Mouse (Mus musculus) liver, postnatal 0 days (tissue): ENCODE data around the gene Epb41l3. TPM values are rescaled to one million over a fixed set of nuclear protein-coding genes. Genes with fewer than 3 reads are reported as not detected.

Source experiments
- ATAC-seq: fragments of 200-750 bp; cut with Nextera tagmentation; 2 replicates; pipeline ENCODE4 v1.8.0; 2017; ENCODE audit warnings: mild to moderate bottlenecking, moderate library complexity
- DNase-seq: peaks from one replicate; pipeline ENCODE4 v3.0.0-alpha.2; 2016
- H3K27ac ChIP-seq: fragments of 300-500 bp; sonication (generic); 2 replicates; pipeline ENCODE4 v1.5.1; 2014; ENCODE audit warnings: antibody characterized with exemption, moderate library complexity, mild to moderate bottlenecking, low read depth
- H3K27me3 ChIP-seq: fragments of 300-500 bp; sonication (generic); 2 replicates; pipeline ENCODE4 v1.6.1; 2014; ENCODE audit warnings: low read length, control low read depth, mixed read lengths; ENCODE audit not compliant: insufficient read depth
- H3K36me3 ChIP-seq: fragments of 300-500 bp; sonication (generic); replicated peaks from 2 replicates; pipeline ENCODE4 v1.6.1; 2014; ENCODE audit warnings: mild to moderate bottlenecking, control low read depth, low read length, moderate library complexity, mixed read lengths; ENCODE audit not compliant: insufficient read depth
- H3K4me1 ChIP-seq: fragments of 300-500 bp; sonication (generic); 2 replicates; pipeline ENCODE4 v1.6.1; 2014; ENCODE audit warnings: antibody characterized with exemption, mild to moderate bottlenecking, control low read depth; ENCODE audit not compliant: insufficient read depth
- H3K4me2 ChIP-seq: fragments of 300-500 bp; sonication (generic); 2 replicates; pipeline ENCODE4 v1.6.1; 2014; ENCODE audit warnings: low read depth, mild to moderate bottlenecking, low read length, moderate library complexity, mixed read lengths
- H3K4me3 ChIP-seq: fragments of 300-500 bp; sonication (generic); 2 replicates; pipeline ENCODE4 v1.5.1; 2014; ENCODE audit warnings: low read depth, low read length
- H3K9ac ChIP-seq: fragments of 300-500 bp; sonication (generic); replicated peaks from 2 replicates; pipeline ENCODE4 v1.6.1; 2014; ENCODE audit warnings: mild to moderate bottlenecking, moderate library complexity
- H3K9me3 ChIP-seq: fragments of 300-500 bp; sonication (generic); 2 replicates; pipeline ENCODE4 v1.6.1; 2016; ENCODE audit warnings: mild to moderate bottlenecking, control low read depth, low read length, mixed read lengths
- CTCF ChIP-seq: sonication (generic); IDR thresholded peaks from 2 replicates; pipeline ENCODE4 v1.5.1; 2016; ENCODE audit warnings: antibody characterized with exemption, low read depth
- EP300 ChIP-seq: IDR thresholded peaks from 2 replicates; pipeline ENCODE4 v1.6.1; 2016; ENCODE audit warnings: antibody characterized with exemption, low read depth, mild to moderate bottlenecking
- WGBS: fragments of 180-500 bp; shearing (Covaris S2); extraction: QIAGEN DNeasy Blood & Tissue Kit; methylation state at CpG from one replicate; pipeline ENCODE4 v1.1.7; 2014; ENCODE audit not compliant: insufficient replicate concordance; 5-methylcytosine and 5-hydroxymethylcytosine counted together
- polyA plus RNA-seq: library from polyadenylated mRNA; unstranded; fragments of >200 nt; fragmentation: Nextera tagmentation; extraction: Ambion mirVana; gene quantifications from 2 replicates; pipeline ENCODE4 v1.2.1, GENCODE M21; 2015

The Epb41l3 gene
- polyA plus RNA-seq, 1 experiment from 2014 or later, result 4.9 TPM

DNA sequence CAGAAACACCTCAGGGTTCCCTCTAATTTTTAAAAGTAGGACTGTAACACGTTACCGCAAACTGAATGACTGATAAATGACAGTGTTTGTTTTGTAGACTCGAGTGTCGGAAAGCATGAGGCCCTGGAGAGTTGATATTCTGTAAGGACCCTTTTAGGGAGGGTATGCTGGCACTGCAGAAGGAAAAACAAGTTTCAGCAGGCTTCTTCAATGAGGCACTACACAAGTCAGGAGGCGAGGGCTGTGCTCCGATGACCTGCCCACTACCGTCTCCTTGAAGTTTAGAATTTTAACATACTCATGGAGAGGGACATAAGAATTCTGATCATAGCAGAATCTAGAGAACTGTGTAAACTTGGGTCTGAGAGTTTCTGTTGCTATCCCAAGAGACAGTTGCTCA lies 15.1 kb upstream of the Epb41l3 start:
- Histone ChIP-seq H3K27ac (no peak overlapping the region), H3K9ac (no peak overlapping the region), H3K9me3 (no peaks in the 10 kb centered on the region), H3K27me3 (no peaks in the 10 kb centered on the region), H3K4me1 (no peaks in the 10 kb centered on the region), H3K4me3 (no peak overlapping the region), H3K4me2 (no peak overlapping the region), H3K36me3 (no peaks in the 10 kb centered on the region)
- no peak for TF ChIP-seq EP300
- WGBS, result 73% methylated on average over 7 of the region's 7 CpGs
- DNase-seq, result no peak
- no peak for ATAC-seq

DNA sequence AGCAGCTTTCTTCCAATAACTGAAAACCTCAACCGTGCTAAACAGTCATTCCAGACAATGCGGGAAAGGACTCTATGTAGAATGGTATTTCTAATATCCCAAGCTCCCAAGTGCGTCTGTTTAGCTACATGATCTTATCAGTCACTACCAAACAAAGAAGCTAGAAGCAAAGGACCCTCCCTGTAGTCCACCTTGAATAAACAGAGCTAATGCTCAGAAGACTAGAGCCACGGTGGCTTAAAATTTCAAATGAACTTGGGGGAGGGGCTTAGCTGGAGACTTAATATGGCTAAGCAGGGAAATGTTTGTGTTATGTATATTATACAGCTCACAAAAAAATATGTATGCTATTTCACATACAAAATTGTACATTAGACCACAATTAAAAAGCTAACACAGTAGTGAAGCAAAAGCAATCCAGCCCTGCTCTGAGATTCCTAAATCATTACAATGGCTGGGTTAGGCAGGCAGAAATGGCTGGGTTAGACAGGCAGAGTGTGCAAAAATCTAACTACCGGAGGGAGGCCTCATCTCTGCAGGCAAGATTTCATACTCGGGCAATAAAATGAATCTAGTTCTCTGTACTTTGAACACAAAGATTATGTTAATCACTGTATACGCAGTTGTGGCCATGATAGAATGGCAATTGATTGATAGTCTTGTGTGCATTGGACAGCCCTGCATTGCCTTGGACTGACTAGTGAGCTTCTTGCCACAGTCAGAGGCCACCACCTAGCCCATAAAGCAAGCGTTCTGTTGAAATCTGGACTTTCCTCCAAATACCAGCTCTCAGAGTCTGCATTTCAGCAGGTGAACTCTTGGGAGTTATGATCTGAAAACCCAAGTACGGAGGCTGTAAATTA lies 13.4 kb upstream of the Epb41l3 start:
- H3K9me3 ChIP-seq, result no peaks in the 10 kb centered on the region
- H3K4me2 ChIP-seq, result no peak overlapping the region
- H3K27me3 ChIP-seq, result no peaks in the 10 kb centered on the region
- no peaks in the 10 kb centered on the region for H3K4me1 ChIP-seq
- no peak for ATAC-seq
- H3K9ac ChIP-seq, result no peak overlapping the region
- no peaks in the 10 kb centered on the region for H3K36me3 ChIP-seq
- 63% methylated on average over 9 of the region's 9 CpGs for WGBS
- no peak overlapping the region for H3K27ac ChIP-seq
- no peak for TF ChIP-seq CTCF
- TF ChIP-seq EP300, result no peak
- H3K4me3 ChIP-seq, result no peak overlapping the region
- DNase-seq, result no peak

DNA sequence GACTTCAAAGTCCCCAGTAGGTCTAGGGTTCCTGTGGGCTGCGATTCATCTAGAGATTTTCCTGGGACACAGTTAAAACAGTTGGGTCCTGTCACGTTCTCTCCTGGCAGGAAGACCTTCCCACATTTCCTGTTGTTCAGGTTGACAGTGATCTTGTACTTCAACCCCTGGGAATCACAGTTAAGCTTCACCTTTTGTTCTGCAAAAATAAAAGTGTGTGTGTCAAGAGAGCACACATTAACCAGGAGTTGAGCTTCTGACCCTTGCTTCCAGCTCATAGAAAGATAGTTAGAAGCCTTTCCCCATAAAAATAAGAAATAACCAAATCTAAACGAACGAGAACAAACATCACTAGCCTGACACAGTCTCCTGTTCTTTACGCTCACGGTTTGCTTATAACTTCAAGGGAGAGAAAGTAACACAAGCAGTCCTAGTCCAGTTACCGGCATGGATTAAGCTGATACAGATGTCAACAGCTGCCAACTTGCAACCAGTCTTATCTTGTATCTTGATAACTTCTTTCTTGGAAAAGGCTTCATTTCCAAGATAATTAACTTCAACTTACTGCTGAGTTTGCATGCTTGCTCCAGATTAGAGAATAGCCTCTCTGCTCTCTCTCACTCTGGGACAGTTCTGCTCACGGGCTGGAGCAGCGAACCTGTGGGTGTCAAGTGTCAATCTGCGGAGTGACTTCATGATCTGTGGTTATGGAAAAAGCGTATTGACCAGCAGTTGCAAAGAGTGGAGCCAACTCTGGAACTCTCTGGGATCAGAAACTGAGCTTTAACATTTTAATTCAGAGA lies 7.3 kb upstream of the Epb41l3 start:
- Histone ChIP-seq H3K36me3 (no peaks in the 10 kb centered on the region), H3K4me2 (no peak overlapping the region), H3K27ac (no peak overlapping the region), H3K4me1 (no peaks in the 10 kb centered on the region), H3K9me3 (no peaks in the 10 kb centered on the region), H3K27me3 (no peaks in the 10 kb centered on the region), H3K4me3 (no peak overlapping the region), H3K9ac (no peak overlapping the region)
- 47% methylated on average over 11 of the region's 11 CpGs for WGBS
- DNase-seq (no peak), ATAC-seq (no peak)
- TF ChIP-seq CTCF, result no peak
- no peak for TF ChIP-seq EP300

DNA sequence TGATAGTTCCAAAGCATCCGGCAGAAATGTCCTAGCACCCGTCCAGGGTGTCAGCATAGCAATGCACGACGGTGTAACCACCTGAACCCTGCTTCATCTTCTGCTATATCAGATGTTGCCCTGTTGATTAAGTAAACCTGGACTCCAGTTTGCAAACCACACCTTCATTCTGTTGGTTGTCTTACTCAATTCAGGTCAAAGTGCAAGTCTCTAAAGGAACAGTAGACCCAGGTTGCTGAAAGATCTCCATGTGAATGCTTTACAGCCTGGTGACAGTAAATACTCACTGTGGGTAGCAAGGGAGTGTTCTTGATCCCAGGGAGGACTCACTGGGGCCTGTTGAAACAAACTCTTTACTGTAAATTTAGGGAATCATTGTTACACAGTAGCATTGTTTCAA lies 1.4 kb upstream of the Epb41l3 start:
- WGBS, result 56% methylated on average over 4 of the region's 4 CpGs
- Histone ChIP-seq H3K9ac (no peak overlapping the region), H3K27ac (no peak overlapping the region), H3K4me1 (peaks cover 6% of the 10 kb centered on the region), H3K4me3 (no peak overlapping the region), H3K9me3 (no peaks in the 10 kb centered on the region), H3K27me3 (peaks cover 22% of the 10 kb centered on the region), H3K36me3 (no peaks in the 10 kb centered on the region), H3K4me2 (no peak overlapping the region)
- no peak for DNase-seq
- TF ChIP-seq EP300 (no peak), CTCF (no peak)
- ATAC-seq, result no peak

DNA sequence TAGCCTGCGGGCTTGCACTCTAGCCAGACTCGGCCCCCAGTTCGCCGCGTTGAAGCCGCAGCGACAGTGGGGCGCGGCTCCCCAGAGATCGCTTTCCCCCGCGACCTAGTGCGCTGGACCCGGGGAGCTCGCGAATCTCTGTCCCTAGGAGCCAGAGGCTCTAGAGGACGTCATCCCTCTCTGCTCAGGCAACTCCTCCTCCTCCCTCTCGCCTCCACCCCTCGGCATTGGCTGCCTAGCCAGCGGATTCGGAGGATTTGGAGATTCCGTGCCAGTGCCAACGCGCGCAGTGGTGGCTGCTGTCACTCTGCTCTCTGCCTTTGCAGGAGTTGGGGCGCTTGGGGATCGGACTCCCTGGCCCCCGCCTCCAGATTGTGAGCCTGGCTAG lies 749 bp downstream of the Epb41l3 start:
- DNase-seq (peak; percentile 16), ATAC-seq (no peak)
- Histone ChIP-seq H3K4me2 (peak overlapping the region; percentile 69), H3K27ac (no peak overlapping the region), H3K9me3 (no peaks in the 10 kb centered on the region), H3K9ac (no peak overlapping the region), H3K36me3 (no peaks in the 10 kb centered on the region), H3K4me1 (peaks cover 6% of the 10 kb centered on the region), H3K27me3 (peaks cover 22% of the 10 kb centered on the region), H3K4me3 (peak overlapping the region; percentile 40)
- under 1% methylated on average over 27 of the region's 28 CpGs for WGBS
- TF ChIP-seq CTCF (no peak), EP300 (no peak)

DNA sequence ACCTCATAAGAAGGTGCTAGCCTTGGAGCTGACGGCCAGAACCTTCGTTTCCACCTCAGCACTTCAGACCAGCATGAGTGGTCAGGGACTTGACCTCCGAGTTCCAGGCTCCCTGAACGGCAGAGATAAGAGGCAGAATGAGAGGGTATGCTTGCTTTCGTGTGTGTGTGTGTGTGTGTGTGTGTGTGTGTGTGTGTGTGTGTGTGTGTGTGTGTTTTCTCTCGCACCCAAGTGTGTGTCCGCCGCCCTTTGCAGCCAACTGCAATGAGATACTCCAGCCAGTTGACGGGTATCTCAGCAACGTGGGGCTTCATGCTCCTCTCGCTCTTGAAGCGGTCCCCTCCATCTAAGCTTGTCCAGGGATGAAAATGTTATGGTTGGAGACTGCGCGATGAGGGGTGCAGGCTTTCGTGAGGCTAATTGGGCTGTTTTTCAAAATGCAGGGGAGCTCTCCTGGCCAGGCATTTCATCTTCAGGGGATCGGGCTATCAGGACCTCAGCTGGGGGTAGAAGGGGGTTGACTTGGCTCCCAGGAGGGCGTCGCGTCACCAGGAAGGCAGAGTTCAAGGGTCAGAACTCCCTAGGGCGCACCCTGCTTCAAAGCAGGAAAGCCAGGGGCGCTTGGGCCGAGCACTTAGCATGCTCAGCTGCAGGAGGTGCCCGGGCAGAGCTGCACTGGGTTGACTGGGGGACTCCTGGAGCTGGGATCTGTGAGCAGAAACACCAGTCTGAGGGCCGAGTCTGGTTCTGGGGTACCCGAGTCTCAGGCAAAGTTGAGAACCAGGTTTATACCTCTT lies 1.5 kb downstream of the Epb41l3 start:
- Histone ChIP-seq H3K4me2 (peak overlapping the region; percentile 69), H3K27ac (no peak overlapping the region), H3K4me1 (peaks cover 6% of the 10 kb centered on the region), H3K36me3 (no peaks in the 10 kb centered on the region), H3K9ac (no peak overlapping the region), H3K9me3 (no peaks in the 10 kb centered on the region), H3K4me3 (no peak overlapping the region), H3K27me3 (peaks cover 22% of the 10 kb centered on the region)
- ATAC-seq (no peak), DNase-seq (no peak)
- no peak for TF ChIP-seq EP300
- TF ChIP-seq CTCF, result no peak
- 5% methylated on average over 25 of the region's 25 CpGs for WGBS
